Mouse (Mus musculus) liver, adult 2 months (tissue): ENCODE measurements at regions not wholly inside any gene's neighbourhood (a gene's known extent, or its start where the extent isn't known, plus 50 kb on each side); places are given as distances from the start of the nearest gene placed in this dataset.

Experiments
- CTCF ChIP-seq: fragments of 200-500 bp; IDR thresholded peaks from 2 replicates; pipeline ENCODE4 v1.5.1; 2011; ENCODE audit warnings: low read depth, low read length, control low read depth
- POLR2A ChIP-seq: fragments of 200-500 bp; IDR thresholded peaks from 2 replicates; pipeline ENCODE4 v1.6.1; 2011; ENCODE audit warnings: low read length, control low read depth; ENCODE audit not compliant: insufficient read depth; ENCODE audit errors: extremely low read depth

GRCm38 (mm10) chr2:63459112-63459511 is 275.0 kb upstream of the Kcnh7 start:
- TF ChIP-seq CTCF (no peak), POLR2A (no peak)
